27 mouse cellular contexts compared by ENCODE assay signal in the genomic region with DNA sequence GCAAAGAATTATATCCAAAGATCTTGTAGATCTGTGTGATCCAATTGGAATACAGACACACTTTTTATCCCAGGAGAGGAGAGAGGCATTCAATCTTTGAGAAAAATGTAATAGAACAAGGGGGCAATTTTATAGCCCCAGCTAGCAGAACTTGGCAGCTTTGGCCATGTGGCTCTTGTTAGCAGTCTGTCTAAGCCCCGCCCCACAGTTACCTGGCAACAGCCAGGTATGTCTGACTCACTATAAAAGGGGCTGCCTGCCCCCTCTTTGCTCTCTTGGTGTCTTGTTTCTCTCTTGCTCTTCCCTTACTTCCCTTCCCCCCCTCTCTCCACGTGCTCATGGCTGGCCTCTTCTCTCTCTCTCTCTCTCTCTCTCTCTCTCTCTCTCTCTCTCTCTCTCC. TPM values are rescaled to one million over a fixed set of nuclear protein-coding genes. Genes with fewer than 3 reads are reported as not detected.
DNase-seq lines count a peak whose midpoint lies in the region; ATAC-seq and TF ChIP-seq lines count a peak whose summit lies in the region.
"Had no signal": no experiment of that assay in that cellular context is flagged by ENCODE, and none has a peak within 500 bp of the region (broad histone marks: within the 10 kb centered on the region; RNA-seq: fewer than 3 reads in every experiment).

No protein-coding gene starts in this region.

- no peak overlapping the region for H3K4me2 ChIP-seq in kidney, embryonic 14.5 days (replicated peaks; ENCODE audit: low read depth, low read length)
- H3K4me2 ChIP-seq: embryonic facial prominence, embryonic 12.5 days; forebrain, embryonic 12.5 days; heart, embryonic 15.5 days; hindbrain, embryonic 14.5 days; limb, embryonic 15.5 days; midbrain, embryonic 11.5 days; stomach, embryonic 15.5 days had no signal

- H3K9me3 ChIP-seq in kidney, embryonic 14.5 days (ENCODE audit: control insufficient read depth, low read length) = no peaks in the 10 kb centered on the region
- H3K9me3 ChIP-seq: embryonic facial prominence, embryonic 12.5 days; forebrain, embryonic 12.5 days; G1E; heart, embryonic 15.5 days; limb, embryonic 15.5 days; stomach, embryonic 15.5 days had no signal

- H3K27me3 ChIP-seq in kidney, adult 2 months (replicated peaks; ENCODE audit: control insufficient read depth, insufficient read depth, low read length) = no peaks in the 10 kb centered on the region
- no peaks in the 10 kb centered on the region for H3K27me3 ChIP-seq in kidney, embryonic 14.5 days (ENCODE audit: control insufficient read depth, insufficient read depth, low read length)
- H3K27me3 ChIP-seq: embryonic facial prominence, embryonic 12.5 days; forebrain, embryonic 12.5 days; heart, embryonic 15.5 days; limb, embryonic 15.5 days; stomach, embryonic 15.5 days had no signal

- TF ChIP-seq CTCF in kidney, adult 2 months (conservative IDR thresholded peaks at IDR 0.05; ENCODE audit: insufficient read depth, insufficient read length, low read depth, low read length) = no peak

- no peak overlapping the region for H3K27ac ChIP-seq in kidney, adult 2 months (ENCODE audit: insufficient read depth, low read depth, low read length)
- no peak overlapping the region for H3K27ac ChIP-seq in kidney, embryonic 14.5 days (ENCODE audit: low read depth, low read length)
- H3K27ac ChIP-seq: embryonic facial prominence, embryonic 12.5 days; forebrain, embryonic 12.5 days; gastrocnemius, adult 2 months; heart, embryonic 15.5 days; hindbrain, embryonic 14.5 days; limb, embryonic 15.5 days; stomach, embryonic 15.5 days had no signal

- WGBS in kidney, adult 2 months = 44% methylated on average over 2 of the region's 2 CpGs
- WGBS in kidney, embryonic 14.5 days = 35% methylated on average over 2 of the region's 2 CpGs

- H3K4me1 ChIP-seq in kidney, adult 2 months (ENCODE audit: control insufficient read depth, insufficient read depth, low read length) = no peaks in the 10 kb centered on the region
- H3K4me1 ChIP-seq in kidney, embryonic 14.5 days (ENCODE audit: control insufficient read depth, insufficient read depth, low read length) = peaks cover 9% of the 10 kb centered on the region; the same call in 1 of the 2 replicates

- no peak for TF ChIP-seq POLR2A in kidney, adult 2 months (IDR thresholded peaks at IDR 0.05; ENCODE audit: low read depth, low read length)

- no peaks in the 10 kb centered on the region for H3K36me3 ChIP-seq in kidney, adult 2 months (ENCODE audit: control insufficient read depth, insufficient read depth, low read length)
- no peaks in the 10 kb centered on the region for H3K36me3 ChIP-seq in kidney, embryonic 14.5 days (ENCODE audit: control insufficient read depth, insufficient read depth, low read length)
- H3K36me3 ChIP-seq: embryonic facial prominence, embryonic 12.5 days; forebrain, embryonic 12.5 days; heart, embryonic 15.5 days; limb, embryonic 15.5 days; stomach, embryonic 15.5 days had no signal

- no peak for ATAC-seq in kidney, embryonic 14.5 days (ENCODE audit: low FRiP score, low TSS enrichment)
- ATAC-seq: inflammation-experienced regulatory T-cells, adult 6 months had no signal

- no peak overlapping the region for H3K4me3 ChIP-seq in kidney, adult 2 months (ENCODE audit: insufficient read depth, low read depth, low read length)
- no peak overlapping the region for H3K4me3 ChIP-seq in kidney, embryonic 14.5 days (ENCODE audit: low read length)
- H3K4me3 ChIP-seq: embryonic facial prominence, embryonic 12.5 days; erythroblast, embryonic 14.5 days; forebrain, embryonic 12.5 days; gastrocnemius, adult 2 months; heart, embryonic 15.5 days; limb, embryonic 15.5 days; stomach, embryonic 15.5 days had no signal

- H3K9ac ChIP-seq in kidney, embryonic 14.5 days (ENCODE audit: low read depth, low read length) = no peak overlapping the region
- H3K9ac ChIP-seq: embryonic facial prominence, embryonic 12.5 days; forebrain, embryonic 12.5 days; heart, embryonic 15.5 days; hindbrain, embryonic 14.5 days; limb, embryonic 15.5 days; stomach, embryonic 15.5 days had no signal

- peak; percentile 17 for DNase-seq in embryo, embryonic 10 days (ENCODE audit: low spot score)
- DNase-seq in embryo, embryonic 9.5 days (ENCODE audit: extremely low spot score) = no peak
- peak; percentile 72 for DNase-seq in ZHBTc4 (ENCODE audit: low read depth, low spot score)
- DNase-seq in forelimb bud, embryonic 11.5 days (ENCODE audit: low read depth, low spot score) = peak; percentile 24
- no peak for DNase-seq in kidney, adult 2 months
- DNase-seq in gastrocnemius, adult 18-20 months (ENCODE audit: low spot score) = no peak
- DNase-seq: adrenal gland, postnatal 10 days; cerebellum, adult 2 months; cerebellum, postnatal 25 days; gastrocnemius, adult 2 months; heart, postnatal 4 days; kidney, adult 8-10 months; kidney, postnatal 36 days; lung, postnatal 10 days; thymus, adult 18-20 months; thymus, postnatal 36 days had no signal

RNA-seq across cellular contexts. Expression of a gene that starts 3.4 kb away (rescaled TPM):
- polyA plus RNA-seq in kidney, adult 2 months (2012; rRNA removed) = 0.23 and 0.33 TPM in 2 replicates
- total RNA-seq in gastrocnemius, adult 18-20 months (2021) = not detected
- polyA plus RNA-seq in kidney, embryonic 14.5 days (2014; fragmentation: Nextera tagmentation; extraction: Ambion mirVana) = 46.8 and 63.8 TPM in 2 replicates
- total RNA-seq: gastrocnemius, adult 2 months had no signal

RNA-seq across cellular contexts. Expression of a gene that starts 28.6 kb away (rescaled TPM):
- polyA plus RNA-seq in kidney, adult 2 months (2012; rRNA removed) = 10.2 and 13.0 TPM in 2 replicates
- 10 to 100 TPM; 11.2 to 12.6 TPM for total RNA-seq in gastrocnemius, adult 18-20 months (2021)
- polyA plus RNA-seq in kidney, embryonic 14.5 days (2014; fragmentation: Nextera tagmentation; extraction: Ambion mirVana) = 13.8 and 25.8 TPM in 2 replicates

RNA-seq across cellular contexts. Expression of a gene that starts 54.1 kb away (rescaled TPM):
- polyA plus RNA-seq in kidney, adult 2 months (2012; rRNA removed) = 76.1 and 89.5 TPM in 2 replicates
- 1 to 10 TPM; 4.8 to 4.9 TPM for total RNA-seq in gastrocnemius, adult 18-20 months (2021)
- 11.2 and 12.0 TPM in 2 replicates for polyA plus RNA-seq in kidney, embryonic 14.5 days (2014; fragmentation: Nextera tagmentation; extraction: Ambion mirVana)

Comparison
In these comparisons a context has a peak if more than half of its experiments do, and no peak if none do; other contexts are left out.
1. DNase-seq: peak in embryo, embryonic 10 days (single experiment), ZHBTc4 (single experiment) and forelimb bud, embryonic 11.5 days (single experiment); none in embryo, embryonic 9.5 days (single experiment), kidney, adult 2 months (single experiment) and gastrocnemius, adult 18-20 months (single experiment).
2. RNA of a gene that starts 3.4 kb away (polyA plus RNA-seq): 46.8 to 63.8 TPM in kidney, embryonic 14.5 days; 0.23 to 0.33 TPM in kidney, adult 2 months; every median in the first group is over 10 times any median in the second.